Mouse (Mus musculus): ENCODE measurements around the gene Vamp2. TPM values are rescaled to one million over a fixed set of nuclear protein-coding genes. Genes with fewer than 3 reads are reported as not detected.

The Vamp2 gene
- total and polyA plus RNA-seq, 3 experiments: 5.8 to 104 (median 31.8) TPM

DNA sequence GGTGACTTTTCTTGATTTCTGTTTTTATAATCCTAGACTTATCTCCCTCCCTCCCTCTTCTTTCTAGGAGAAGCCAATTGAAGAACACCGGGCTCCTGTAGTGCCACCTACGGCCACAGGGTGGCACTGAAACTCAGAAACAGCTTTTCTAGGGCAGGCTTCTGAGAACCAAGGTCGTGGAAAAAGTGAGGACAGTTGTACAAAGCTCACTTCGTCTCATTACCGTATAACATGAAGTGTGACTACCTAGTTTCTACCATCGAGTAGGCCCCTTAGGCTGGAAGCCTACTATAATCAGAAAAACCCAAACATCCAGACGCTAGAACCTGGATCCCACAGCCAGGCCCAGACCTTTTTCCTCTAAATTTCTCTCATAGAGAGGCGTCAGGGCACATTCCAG is 21.3 kb upstream of the Vamp2 start:
- TF ChIP-seq CTCF (IDR thresholded peaks at IDR 0.05; ENCODE audit: low read depth, low read length): peak; percentile 82
- no peak for TF ChIP-seq GATA1 (IDR thresholded peaks at IDR 0.05; ENCODE audit: borderline replicate concordance, low read length)
- no peak for TF ChIP-seq GATA2 (IDR thresholded peaks at IDR 0.05; ENCODE audit: borderline replicate concordance, low read depth, low read length)
- no peak for TF ChIP-seq TAL1 (conservative IDR thresholded peaks at IDR 0.05; ENCODE audit: low read depth, low read length)
- no peak for TF ChIP-seq POLR2AphosphoS5 (IDR thresholded peaks at IDR 0.05; ENCODE audit: insufficient replicate concordance, low read depth, low read length)
- Histone ChIP-seq H3K27me3 (ENCODE audit: insufficient read depth, low read length) (no peaks in the 10 kb centered on the region), H3K9me3 (replicated peaks) (no peaks in the 10 kb centered on the region), H3K4me1 (ENCODE audit: insufficient read depth, low read depth, low read length) (peaks cover 51% of the 10 kb centered on the region), H3K36me3 (replicated peaks) (no peaks in the 10 kb centered on the region), H3K4me3 (ENCODE audit: low read depth, low read length) (no peak overlapping the region)
- DNase-seq (ENCODE audit: low spot score) (peak; percentile 33), ATAC-seq (ENCODE audit: extremely low read depth, insufficient number of reproducible peaks, low FRiP score, poor library complexity, severe bottlenecking) (no peak)

DNA sequence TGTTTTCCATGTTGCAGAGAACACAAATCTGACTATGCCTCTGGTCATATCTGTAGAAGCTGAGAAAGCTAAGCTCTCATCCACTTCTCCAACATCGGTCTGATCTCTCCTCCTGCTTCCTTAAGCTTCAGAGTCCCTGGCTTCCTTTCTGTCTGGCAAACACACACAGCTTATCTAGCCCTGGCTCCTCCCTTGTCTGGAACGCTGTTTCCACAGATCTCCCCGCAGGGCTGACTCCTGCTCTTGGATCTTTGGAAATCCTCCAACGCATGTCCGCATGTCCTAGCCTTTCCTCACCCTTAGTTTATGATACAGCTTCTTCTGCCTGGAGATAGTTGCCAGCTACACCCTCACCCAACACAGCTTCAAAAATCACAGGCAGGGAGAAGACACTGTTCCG is 20.7 kb upstream of the Vamp2 start:
- H3K9me3 ChIP-seq (replicated peaks): no peaks in the 10 kb centered on the region
- H3K4me1 ChIP-seq (ENCODE audit: insufficient read depth, low read depth, low read length): peaks cover 57% of the 10 kb centered on the region
- TF ChIP-seq TAL1 (conservative IDR thresholded peaks at IDR 0.05; ENCODE audit: low read depth, low read length) (no peak), POLR2AphosphoS5 (IDR thresholded peaks at IDR 0.05; ENCODE audit: insufficient replicate concordance, low read depth, low read length) (no peak)
- DNase-seq (ENCODE audit: low spot score) (no peak), ATAC-seq (ENCODE audit: extremely low read depth, insufficient number of reproducible peaks, low FRiP score, poor library complexity, severe bottlenecking) (no peak)
- H3K4me3 ChIP-seq (ENCODE audit: low read depth, low read length): no peak overlapping the region
- H3K27me3 ChIP-seq (ENCODE audit: insufficient read depth, low read length): no peaks in the 10 kb centered on the region
- H3K36me3 ChIP-seq (replicated peaks): no peaks in the 10 kb centered on the region

DNA sequence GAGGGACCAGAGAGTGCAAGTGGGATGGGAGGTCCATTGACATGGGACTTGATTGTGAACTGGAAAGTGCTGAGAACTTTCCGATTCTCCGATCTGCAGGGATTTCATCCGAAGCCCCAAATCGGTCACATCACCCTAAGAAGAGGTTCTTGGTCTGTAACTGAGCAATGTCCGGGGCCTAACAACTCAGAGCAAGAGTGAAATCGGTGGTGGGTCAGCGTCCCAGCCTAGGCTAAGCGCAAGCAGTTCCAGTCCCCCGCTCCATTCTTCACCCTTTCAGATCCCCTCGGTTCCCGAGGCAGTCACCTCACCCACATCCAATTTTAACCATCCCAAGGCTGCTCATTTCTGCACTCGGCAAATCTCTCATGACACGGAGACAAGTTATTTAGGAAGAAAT is 18.2 kb upstream of the Vamp2 start:
- H3K9me3 ChIP-seq (replicated peaks): no peaks in the 10 kb centered on the region
- H3K4me1 ChIP-seq (ENCODE audit: insufficient read depth, low read depth, low read length): peaks cover 56% of the 10 kb centered on the region
- H3K4me3 ChIP-seq (ENCODE audit: low read depth, low read length): peak overlapping the region; percentile 80
- H3K36me3 ChIP-seq (replicated peaks): no peaks in the 10 kb centered on the region
- DNase-seq (ENCODE audit: low spot score) (no peak), ATAC-seq (ENCODE audit: extremely low read depth, insufficient number of reproducible peaks, low FRiP score, poor library complexity, severe bottlenecking) (no peak)
- no peaks in the 10 kb centered on the region for H3K27me3 ChIP-seq (ENCODE audit: insufficient read depth, low read length)
- TF ChIP-seq GATA2 (IDR thresholded peaks at IDR 0.05; ENCODE audit: borderline replicate concordance, low read depth, low read length) (no peak), TAL1 (conservative IDR thresholded peaks at IDR 0.05; ENCODE audit: low read depth, low read length) (no peak), POLR2AphosphoS5 (IDR thresholded peaks at IDR 0.05; ENCODE audit: insufficient replicate concordance, low read depth, low read length) (no peak), GATA1 (IDR thresholded peaks at IDR 0.05; ENCODE audit: borderline replicate concordance, low read length) (no peak), CTCF (IDR thresholded peaks at IDR 0.05; ENCODE audit: low read depth, low read length) (no peak)

DNA sequence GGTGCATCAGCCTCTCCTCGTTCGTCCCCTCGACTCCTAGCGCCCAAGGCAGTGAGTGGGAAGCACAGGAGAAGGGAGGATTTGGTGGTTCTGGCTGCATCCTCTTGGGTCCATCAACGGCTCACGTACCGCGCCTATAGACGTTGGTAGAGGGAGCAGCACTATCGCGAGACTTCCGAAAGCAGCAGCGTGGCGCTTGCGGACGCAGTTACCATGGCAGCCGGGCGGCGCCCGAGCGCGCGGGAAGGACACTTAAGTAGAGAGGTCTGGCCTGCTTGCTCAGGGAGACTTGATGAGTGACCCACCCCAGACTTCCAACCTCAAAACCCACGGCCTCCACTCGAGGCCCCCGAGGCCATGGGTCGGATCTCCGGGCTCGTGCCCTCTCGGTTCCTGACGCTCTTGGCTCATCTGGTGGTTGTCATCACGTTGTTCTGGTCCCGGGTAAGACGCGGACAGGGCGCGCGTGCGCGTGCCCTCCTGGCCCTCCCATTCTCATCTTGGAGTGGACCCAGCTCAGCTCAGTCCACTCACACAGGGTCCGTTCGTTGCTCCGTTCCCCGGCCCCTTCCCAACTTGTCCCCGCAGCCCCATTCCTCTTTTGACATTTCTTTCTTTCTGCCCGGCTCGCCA is 17.6 kb upstream of the Vamp2 start, which contains the start of gene Tmem107:
TSS of gene Tmem107 (plus strand) at position 217 of the 633 bp plus-strand sequence.
- Histone ChIP-seq H3K9me3 (replicated peaks) (no peaks in the 10 kb centered on the region), H3K27me3 (ENCODE audit: insufficient read depth, low read length) (no peaks in the 10 kb centered on the region), H3K4me1 (ENCODE audit: insufficient read depth, low read depth, low read length) (peaks cover 56% of the 10 kb centered on the region), H3K4me3 (ENCODE audit: low read depth, low read length) (peak within 1 kb of the TSS; percentile 80), H3K36me3 (replicated peaks) (no peaks in the 10 kb centered on the region)
- TF ChIP-seq GATA2 (IDR thresholded peaks at IDR 0.05; ENCODE audit: borderline replicate concordance, low read depth, low read length) (no peak), TAL1 (conservative IDR thresholded peaks at IDR 0.05; ENCODE audit: low read depth, low read length) (no peak), GATA1 (IDR thresholded peaks at IDR 0.05; ENCODE audit: borderline replicate concordance, low read length) (no peak), POLR2AphosphoS5 (IDR thresholded peaks at IDR 0.05; ENCODE audit: insufficient replicate concordance, low read depth, low read length) (no peak), CTCF (IDR thresholded peaks at IDR 0.05; ENCODE audit: low read depth, low read length) (no peak)
- DNase-seq (ENCODE audit: low spot score): peak; percentile 67
- no peak; the same call in 1 of the 2 replicates for ATAC-seq (ENCODE audit: extremely low read depth, insufficient number of reproducible peaks, low FRiP score, poor library complexity, severe bottlenecking)

DNA sequence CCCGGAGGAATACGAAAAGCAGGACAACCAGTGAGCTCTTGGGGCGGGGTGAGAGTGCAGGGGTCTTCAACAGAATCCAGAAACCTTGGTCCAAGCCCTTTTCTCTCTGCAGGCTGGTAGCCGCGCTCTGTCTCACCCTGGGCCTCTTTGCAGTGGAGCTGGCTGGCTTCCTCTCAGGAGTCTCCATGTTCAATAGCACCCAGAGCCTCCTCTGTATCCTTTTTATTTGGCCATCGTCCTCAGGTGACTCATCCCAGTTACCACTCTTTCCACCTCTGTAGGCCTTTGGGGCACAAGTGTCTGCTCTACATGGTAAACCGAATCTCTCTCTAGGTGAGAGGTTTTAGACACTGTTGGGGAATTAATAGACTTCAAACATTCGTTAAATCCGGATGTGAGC is 17.0 kb upstream of the Vamp2 start:
- DNase-seq (ENCODE audit: low spot score) (no peak), ATAC-seq (ENCODE audit: extremely low read depth, insufficient number of reproducible peaks, low FRiP score, poor library complexity, severe bottlenecking) (no peak)
- Histone ChIP-seq H3K9me3 (replicated peaks) (no peaks in the 10 kb centered on the region), H3K4me3 (ENCODE audit: low read depth, low read length) (peak overlapping the region; percentile 80), H3K4me1 (ENCODE audit: insufficient read depth, low read depth, low read length) (peaks cover 56% of the 10 kb centered on the region), H3K27me3 (ENCODE audit: insufficient read depth, low read length) (no peaks in the 10 kb centered on the region), H3K36me3 (replicated peaks) (no peaks in the 10 kb centered on the region)
- TF ChIP-seq POLR2AphosphoS5 (IDR thresholded peaks at IDR 0.05; ENCODE audit: insufficient replicate concordance, low read depth, low read length) (no peak), GATA1 (IDR thresholded peaks at IDR 0.05; ENCODE audit: borderline replicate concordance, low read length) (no peak), GATA2 (IDR thresholded peaks at IDR 0.05; ENCODE audit: borderline replicate concordance, low read depth, low read length) (no peak), TAL1 (conservative IDR thresholded peaks at IDR 0.05; ENCODE audit: low read depth, low read length) (no peak), CTCF (IDR thresholded peaks at IDR 0.05; ENCODE audit: low read depth, low read length) (no peak)

DNA sequence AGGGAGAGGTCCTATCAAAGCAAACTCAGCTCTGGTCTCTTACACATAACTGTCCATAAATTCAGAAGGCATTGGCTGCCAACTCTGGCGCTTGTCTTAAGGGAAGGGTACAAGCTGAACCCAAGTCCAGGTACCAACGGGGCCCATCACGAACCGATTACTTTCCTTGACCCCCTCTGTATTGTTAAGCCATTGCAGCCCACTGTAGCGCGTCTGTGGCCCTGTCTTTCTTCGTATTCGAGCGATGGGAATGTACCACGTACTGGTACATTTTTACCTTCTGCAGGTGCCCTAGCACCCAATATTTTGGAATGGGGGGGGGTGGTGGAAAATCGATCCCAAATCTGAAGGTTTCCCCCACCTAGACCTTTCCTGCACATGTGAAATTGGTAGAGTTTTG is 16.1 kb upstream of the Vamp2 start:
- ATAC-seq (ENCODE audit: extremely low read depth, insufficient number of reproducible peaks, low FRiP score, poor library complexity, severe bottlenecking) (no peak), DNase-seq (ENCODE audit: low spot score) (no peak)
- no peaks in the 10 kb centered on the region for H3K9me3 ChIP-seq (replicated peaks)
- TF ChIP-seq TAL1 (conservative IDR thresholded peaks at IDR 0.05; ENCODE audit: low read depth, low read length) (no peak), CTCF (IDR thresholded peaks at IDR 0.05; ENCODE audit: low read depth, low read length) (no peak), POLR2AphosphoS5 (IDR thresholded peaks at IDR 0.05; ENCODE audit: insufficient replicate concordance, low read depth, low read length) (no peak), GATA1 (IDR thresholded peaks at IDR 0.05; ENCODE audit: borderline replicate concordance, low read length) (no peak), GATA2 (IDR thresholded peaks at IDR 0.05; ENCODE audit: borderline replicate concordance, low read depth, low read length) (no peak)
- no peaks in the 10 kb centered on the region for H3K36me3 ChIP-seq (replicated peaks)
- peaks cover 52% of the 10 kb centered on the region for H3K4me1 ChIP-seq (ENCODE audit: insufficient read depth, low read depth, low read length)
- no peaks in the 10 kb centered on the region for H3K27me3 ChIP-seq (ENCODE audit: insufficient read depth, low read length)
- H3K4me3 ChIP-seq (ENCODE audit: low read depth, low read length): peak overlapping the region; percentile 61; the same call in 1 of the 2 replicates

Data from G1E (cell line).